Mouse (Mus musculus) lung, postnatal 10 days (tissue): ENCODE measurements at regions not wholly inside any gene's neighbourhood (a gene's known extent, or its start where the extent isn't known, plus 50 kb on each side); places are given as distances from the start of the nearest gene placed in this dataset.

Experiments
- DNase-seq: peaks from one replicate; pipeline ENCODE4 v3.0.0; 2021

DNA sequence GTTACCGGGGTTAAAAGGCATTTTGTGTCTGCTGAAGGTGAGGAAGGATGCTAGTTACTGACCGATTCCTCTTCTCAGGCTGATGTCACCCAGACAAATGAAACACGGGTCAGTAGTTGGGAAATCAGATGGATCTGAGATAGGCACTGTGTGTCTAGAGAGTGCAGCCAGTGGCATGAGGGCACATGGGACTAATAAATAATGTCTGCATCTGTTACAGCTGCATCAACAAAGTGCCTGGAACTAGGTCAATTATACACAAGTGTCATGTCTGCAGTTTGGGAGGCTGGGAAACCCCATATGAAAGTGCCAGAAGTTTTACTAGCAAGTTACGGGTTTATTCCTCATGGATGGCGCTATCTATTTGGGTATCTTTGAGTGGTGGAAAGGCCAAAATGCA, 68.8 kb downstream of the Cxcl12 start:
- DNase-seq: no peak

GRCm38 (mm10) chr6:117241206-117241605, 72.9 kb downstream of the Cxcl12 start:
- DNase-seq: no peak

- no peak for DNase-seq
Observed at GRCm38 (mm10) chr6:117245398-117245797, 77.1 kb downstream of the Cxcl12 start.

GRCm38 (mm10) chr6:117245849-117246248, 77.5 kb downstream of the Cxcl12 start:
- no peak for DNase-seq

- DNase-seq: peak; percentile 48
Observed at GRCm38 (mm10) chr6:117249230-117249921, 81.0 kb downstream of the Cxcl12 start.

- DNase-seq: no peak
Observed at GRCm38 (mm10) chr6:117250051-117250450, 81.7 kb downstream of the Cxcl12 start.

DNA sequence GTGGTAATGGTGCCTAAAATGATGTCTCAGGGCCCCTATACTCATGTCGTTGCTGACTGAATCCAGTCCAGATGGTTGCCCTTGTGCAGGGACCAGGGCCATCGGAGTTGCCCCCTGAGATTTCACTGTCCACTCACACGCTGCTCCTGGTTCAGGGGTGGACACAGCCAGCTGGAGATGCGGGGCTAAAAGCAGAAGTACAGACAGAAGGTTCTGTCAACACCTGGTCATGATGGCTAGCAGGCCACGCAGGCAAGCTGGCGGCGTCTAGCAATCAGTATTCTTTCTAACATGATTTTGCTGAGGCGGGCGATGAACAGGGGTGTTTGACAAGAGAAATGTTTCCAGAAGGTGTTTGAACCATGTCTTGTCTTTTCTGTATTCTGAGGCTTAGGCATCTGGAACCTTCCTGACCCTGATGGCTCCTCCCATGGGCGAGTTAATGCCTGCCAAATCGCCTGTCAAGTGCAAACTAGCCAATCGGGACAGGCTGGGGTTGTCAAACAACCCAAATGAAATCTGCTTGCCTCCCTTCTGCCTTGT, 83.1 kb downstream of the Cxcl12 start:
- DNase-seq: no peak

DNA sequence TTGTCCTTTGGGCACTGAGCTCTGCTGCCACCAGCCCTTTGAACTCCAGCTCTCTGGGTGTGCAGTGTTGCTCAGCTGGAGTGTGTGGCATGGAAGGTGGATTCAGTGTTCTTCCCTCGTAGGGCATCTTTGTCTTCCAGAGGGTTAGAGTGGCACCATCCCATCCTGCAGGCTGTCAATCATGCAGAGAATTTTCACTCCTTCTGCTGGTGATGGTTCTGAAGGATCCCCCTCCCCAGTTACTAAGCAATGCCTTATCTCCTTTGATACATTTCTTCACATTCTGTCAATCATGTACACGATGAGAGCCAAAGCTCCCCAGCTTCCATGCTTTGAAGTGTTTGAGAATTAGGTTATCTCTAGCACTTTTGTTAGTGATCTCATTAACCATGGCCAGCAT, 84.0 kb downstream of the Cxcl12 start:
- no peak for DNase-seq

DNA sequence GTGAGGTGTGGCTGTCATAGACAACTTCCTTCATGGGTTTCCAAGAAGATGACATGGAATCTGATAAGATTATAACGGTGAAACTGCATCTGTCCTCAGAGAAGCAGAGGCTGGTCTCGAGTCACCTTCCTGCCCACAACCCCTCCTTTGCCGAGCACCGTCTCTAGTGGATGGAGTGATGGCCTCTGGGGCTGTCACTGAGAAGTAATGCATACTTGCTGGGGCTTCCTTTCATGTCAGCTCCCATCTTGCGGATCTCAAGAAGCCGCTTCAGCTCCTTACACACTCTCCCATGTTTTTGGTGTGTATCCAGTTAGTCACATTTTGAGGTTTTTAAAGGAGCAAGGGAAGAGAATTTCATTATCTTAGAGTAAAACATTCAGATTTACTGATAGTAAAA, 84.7 kb downstream of the Cxcl12 start:
- DNase-seq: no peak

GRCm38 (mm10) chr6:117253586-117254330, 85.4 kb downstream of the Cxcl12 start:
- no peak for DNase-seq

- DNase-seq: peak; percentile 90
Observed at GRCm38 (mm10) chr6:117254620-117255228, 86.4 kb downstream of the Cxcl12 start.

DNA sequence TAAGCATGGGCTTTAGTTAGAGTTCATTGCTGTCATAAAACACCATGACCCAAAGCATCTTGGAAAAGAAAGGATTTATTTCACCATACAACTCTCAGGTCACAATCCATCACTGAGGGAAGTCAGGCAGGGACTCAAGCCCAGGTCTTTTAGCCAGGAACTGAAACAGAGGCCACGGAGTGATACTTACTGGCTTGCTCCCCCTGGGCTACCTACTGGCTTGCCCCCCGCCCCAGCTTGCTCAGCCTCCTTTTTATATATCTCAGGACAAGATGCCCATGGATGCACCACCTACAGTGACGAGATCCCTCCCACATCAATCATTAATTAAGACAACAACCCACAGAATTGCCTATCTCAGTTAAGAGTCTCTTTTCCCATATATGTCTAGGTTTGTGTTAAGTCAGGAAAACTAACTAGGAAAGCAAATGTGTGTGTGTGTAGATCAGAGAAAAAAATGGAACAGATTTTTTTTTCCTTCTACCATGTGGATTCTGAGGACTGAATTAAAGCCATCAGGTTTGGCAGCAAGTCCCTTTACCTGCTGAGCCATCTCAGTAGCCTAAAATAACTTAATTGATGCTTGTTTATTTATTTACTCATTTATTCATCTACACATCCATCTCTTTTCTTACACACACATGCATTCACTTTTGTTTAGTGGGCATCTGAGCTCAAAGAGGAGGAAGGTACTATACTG, 87.2 kb downstream of the Cxcl12 start:
- no peak for DNase-seq

- DNase-seq: no peak
Observed at GRCm38 (mm10) chr6:117256099-117256471, 87.8 kb downstream of the Cxcl12 start.

GRCm38 (mm10) chr6:117257591-117257990, 89.3 kb downstream of the Cxcl12 start:
- DNase-seq: no peak

GRCm38 (mm10) chr6:117267906-117268305, 99.6 kb downstream of the Cxcl12 start:
- DNase-seq: no peak

DNA sequence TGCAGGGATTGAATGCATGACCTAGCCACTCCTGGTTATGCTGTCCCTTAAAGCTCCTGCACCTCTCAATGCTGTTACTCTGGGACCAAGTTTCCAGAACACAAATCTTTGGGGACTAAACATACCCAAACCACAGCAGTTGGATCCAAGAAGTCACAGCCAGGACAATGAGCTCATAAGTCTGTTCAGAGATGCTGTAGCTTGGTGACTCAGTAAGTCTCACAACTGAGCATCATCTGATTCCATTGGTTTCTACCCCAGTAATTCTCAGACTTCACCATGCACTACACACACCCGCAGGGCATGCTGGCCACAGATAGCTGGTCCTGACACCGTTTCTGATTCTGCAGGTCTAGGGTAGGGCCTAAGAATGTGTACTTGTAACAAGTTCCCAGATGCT, 100.0 kb downstream of the Cxcl12 start:
- no peak for DNase-seq

DNA sequence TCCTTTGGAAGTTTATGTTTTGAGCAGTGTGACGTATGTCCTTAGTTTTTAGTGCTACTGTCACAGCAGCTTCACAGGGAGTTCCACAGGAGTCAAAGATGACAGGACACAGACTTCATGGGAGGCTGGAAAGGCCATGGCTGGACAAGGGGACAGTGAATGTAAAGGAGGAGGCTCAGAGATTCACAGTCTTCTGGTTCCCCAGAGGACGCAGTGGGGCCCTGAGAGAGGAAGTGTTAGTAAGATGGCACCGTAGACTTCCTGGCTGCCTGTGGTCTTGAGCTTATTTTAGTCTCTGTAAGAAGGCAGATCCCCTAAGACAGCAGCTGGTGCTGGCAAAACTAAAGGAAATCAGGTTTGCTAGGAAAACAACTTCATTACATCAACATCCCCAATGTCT, 101.9 kb downstream of the Cxcl12 start:
- DNase-seq: no peak

DNA sequence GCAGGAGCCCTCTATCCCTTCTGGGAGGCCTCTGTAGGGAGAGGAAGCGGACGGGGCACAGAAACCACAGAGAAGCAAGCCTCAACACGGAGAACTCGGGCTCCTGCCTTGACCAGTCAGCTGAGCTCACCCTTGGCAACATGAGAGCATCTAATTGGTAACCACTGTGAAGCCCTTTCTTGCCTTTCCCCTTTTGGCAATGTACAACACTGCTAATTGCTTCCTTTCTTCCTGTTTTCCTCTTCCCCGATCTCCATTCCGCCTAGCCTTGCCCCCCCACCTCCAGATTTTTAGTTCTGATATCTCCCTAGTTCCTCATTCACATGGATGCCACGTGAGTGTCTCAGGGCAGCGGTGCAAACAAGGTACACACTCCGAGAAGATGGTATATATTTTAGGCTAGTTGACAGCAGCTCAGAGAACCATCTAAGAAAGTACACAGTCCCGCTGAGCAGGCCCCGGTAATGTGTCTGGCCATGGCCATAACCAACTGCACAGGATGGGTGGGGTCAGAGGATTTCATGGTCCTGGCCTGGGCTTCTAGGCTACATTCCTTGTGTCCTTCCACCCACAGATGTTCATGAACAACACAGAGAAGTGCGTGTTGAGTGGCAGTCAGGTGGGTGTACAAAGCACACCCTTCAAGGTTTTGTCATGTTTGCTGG, 103.4 kb downstream of the Cxcl12 start:
- DNase-seq: no peak

DNA sequence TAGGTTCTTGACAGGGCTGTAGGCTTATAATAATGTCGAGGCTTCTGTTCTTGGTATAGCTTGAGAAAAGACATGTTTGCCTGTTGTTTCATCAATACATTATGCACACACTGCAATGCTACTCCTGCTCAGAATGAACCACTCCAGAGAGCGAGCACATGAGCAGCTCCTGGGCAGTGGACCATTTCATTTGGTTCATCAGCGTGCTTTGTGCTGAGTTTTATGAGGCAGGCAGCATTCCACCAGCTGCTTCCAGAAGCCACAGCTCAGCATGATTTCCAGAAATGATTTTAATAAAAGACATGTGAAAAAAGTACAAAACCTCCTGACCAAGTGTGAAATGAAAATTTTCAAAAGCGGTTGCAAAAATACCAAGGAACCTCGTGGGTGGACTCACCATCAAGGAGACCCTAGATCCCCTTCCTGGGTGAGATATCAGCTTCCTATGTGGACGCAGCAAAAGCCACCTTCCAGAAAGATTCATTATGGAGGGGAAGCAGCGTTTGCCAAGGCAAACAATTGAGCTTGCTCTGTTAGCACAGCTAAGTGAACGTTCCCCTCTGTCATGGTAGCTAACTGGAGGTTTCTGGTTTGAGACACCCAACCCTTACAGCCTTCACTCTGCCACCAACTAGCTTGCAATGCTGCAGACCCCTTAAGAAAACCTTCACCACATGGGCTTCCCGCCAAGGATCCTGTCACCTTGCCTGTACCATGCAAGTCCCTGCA, 104.1 kb downstream of the Cxcl12 start:
- no peak for DNase-seq

- DNase-seq: no peak
Observed at GRCm38 (mm10) chr6:117275915-117276314, 107.6 kb downstream of the Cxcl12 start.

DNA sequence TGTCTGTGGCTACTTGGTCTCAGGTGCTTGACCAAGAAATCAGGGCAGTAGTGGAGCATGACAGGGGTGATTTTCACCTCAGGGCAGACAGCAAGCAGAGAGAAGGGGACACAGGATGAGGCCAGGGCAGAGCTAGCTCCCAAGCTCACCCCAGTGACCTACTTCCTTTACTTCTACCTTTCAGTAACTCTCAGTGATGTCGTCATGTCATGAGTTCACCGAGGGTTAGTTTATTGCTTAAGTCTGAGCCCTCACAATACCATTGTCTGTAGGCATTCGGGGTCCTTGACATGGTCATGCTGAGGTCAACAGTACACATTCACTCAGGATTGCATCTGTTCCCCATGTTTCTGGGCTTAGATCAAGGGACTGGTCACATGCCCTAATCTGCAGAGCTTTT, 108.5 kb downstream of the Cxcl12 start:
- DNase-seq: no peak

- DNase-seq: peak; percentile 29
Observed at GRCm38 (mm10) chr6:117279297-117279696, 111.0 kb downstream of the Cxcl12 start.
